Mouse (Mus musculus): ENCODE measurements at regions not wholly inside any gene's neighbourhood (a gene's known extent, or its start where the extent isn't known, plus 50 kb on each side); places are given as distances from the start of the nearest gene placed in this dataset.
"Not testable (repeated sequence)": the region's sequence is repeated elsewhere in the genome, so short reads cannot be mapped to it uniquely, and the experiment has no call there.

DNA sequence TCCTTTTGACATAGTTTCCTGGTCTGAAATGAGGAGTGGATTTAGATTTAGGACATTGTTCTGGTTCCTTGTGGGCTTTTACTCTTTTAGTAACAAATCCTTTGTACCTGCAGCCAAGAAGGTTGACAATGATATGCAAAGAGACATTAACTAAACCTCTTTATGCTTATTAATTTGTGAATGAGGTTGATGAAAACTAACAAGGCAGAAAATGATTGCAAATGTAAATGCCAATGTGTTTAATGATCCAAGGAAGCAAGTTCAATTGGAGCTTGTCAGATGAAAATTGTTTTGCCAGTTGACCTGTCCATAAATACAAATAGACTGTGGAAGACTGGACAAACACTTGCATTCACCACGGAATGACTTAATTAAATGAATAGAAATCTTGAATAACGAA lies 751.6 kb downstream of the Kcna4 start:
- TF ChIP-seq MAFK (IDR thresholded peaks at IDR 0.05; ENCODE audit: borderline replicate concordance, low read depth, low read length), result no peak
- Histone ChIP-seq H3K27ac (ENCODE audit: control insufficient read depth, low read depth, low read length) (no peak overlapping the region), H3K4me1 (ENCODE audit: control insufficient read depth in 1 of 2, insufficient read depth in 2 of 2, low read length in 2 of 2) (no peaks in the 10 kb centered on the region), H3K36me3 (ENCODE audit: control insufficient read depth in 1 of 2, insufficient read depth in 2 of 2, low read length in 2 of 2) (no peaks in the 10 kb centered on the region), H3K79me2 (ENCODE audit: control insufficient read depth, insufficient read depth, low read length, poor library complexity) (no peaks in the 10 kb centered on the region), H3K9me3 (replicated peaks; ENCODE audit: insufficient read depth, low read length) (no peaks in the 10 kb centered on the region), H3K27me3 (ENCODE audit: control insufficient read depth in 1 of 2, insufficient read depth in 2 of 2, low read length in 2 of 2) (no peaks in the 10 kb centered on the region), H3K9ac (ENCODE audit: control insufficient read depth, low read depth, low read length, poor library complexity, severe bottlenecking) (no peak overlapping the region), H3K4me3 (ENCODE audit: control insufficient read depth in 1 of 2, insufficient read depth in 1 of 2, low read depth in 2 of 2, low read length in 2 of 2) (no peak overlapping the region)
- no peak for DNase-seq (ENCODE audit: low read depth, low spot score)

DNA sequence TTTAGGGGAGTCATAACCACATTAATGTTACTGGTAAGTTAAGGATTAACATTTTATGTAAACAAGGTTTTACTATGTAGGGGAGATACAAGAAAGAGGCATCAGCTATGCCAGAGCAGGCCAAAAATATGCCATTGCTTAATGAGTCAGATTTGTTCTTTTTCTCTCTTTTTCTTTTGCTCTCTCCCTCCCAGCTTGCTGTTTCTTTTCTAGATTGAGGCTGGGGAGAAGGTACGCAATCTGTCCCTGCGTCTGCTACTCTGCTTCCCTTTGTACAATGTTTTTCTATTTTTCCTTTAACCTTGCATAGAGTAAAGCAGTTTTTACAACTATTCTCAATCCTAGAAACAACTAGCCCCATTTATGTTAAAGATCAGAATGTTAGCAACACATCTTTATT lies 754.4 kb downstream of the Kcna4 start:
- H3K27ac ChIP-seq (ENCODE audit: control insufficient read depth, low read depth, low read length), result no peak overlapping the region
- DNase-seq (ENCODE audit: low read depth, low spot score), result no peak

DNA sequence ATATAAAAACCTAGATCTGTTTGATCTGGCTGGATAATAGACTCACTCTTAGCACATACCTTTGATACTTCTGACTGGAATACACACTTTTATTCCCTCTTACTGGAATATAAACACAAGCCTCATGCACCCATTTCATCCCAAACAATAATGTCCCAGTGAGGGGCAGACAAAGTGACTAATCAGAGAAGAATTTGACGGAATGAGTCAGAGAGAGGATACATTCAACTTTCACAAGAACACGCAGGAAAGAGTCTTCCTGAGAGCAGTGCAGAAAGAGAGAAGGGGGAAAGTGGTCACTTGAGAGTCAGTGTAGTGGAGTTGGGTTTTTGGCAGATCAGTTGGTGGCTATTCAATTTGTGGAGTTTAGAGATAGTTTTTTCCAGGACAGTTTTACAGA lies 755.6 kb downstream of the Kcna4 start:
- no peaks in the 10 kb centered on the region for H3K79me2 ChIP-seq (ENCODE audit: control insufficient read depth, insufficient read depth, low read length, poor library complexity)
- TF ChIP-seq BHLHE40 (IDR thresholded peaks at IDR 0.05; ENCODE audit: borderline replicate concordance, low read depth, low read length) (no peak), ZKSCAN1 (IDR thresholded peaks at IDR 0.05; ENCODE audit: low read depth, low read length) (no peak), UBTF (IDR thresholded peaks at IDR 0.05; ENCODE audit: borderline replicate concordance, insufficient read depth, low read depth, low read length) (no peak), TAL1 (IDR thresholded peaks at IDR 0.05; ENCODE audit: low read length) (no peak), MEF2A (IDR thresholded peaks at IDR 0.05; ENCODE audit: extremely low read depth, insufficient replicate concordance, low read depth, low read length, poor library complexity, severe bottlenecking) (no peak), CHD1 (IDR thresholded peaks at IDR 0.05; ENCODE audit: low read depth, low read length) (no peak), ETS1 (IDR thresholded peaks at IDR 0.05; ENCODE audit: low read depth, low read length) (no peak), MYC (IDR thresholded peaks at IDR 0.05; ENCODE audit: low read depth, low read length) (no peak), ELF1 (IDR thresholded peaks at IDR 0.05; ENCODE audit: low read depth, low read length) (no peak), ZMIZ1 (IDR thresholded peaks at IDR 0.05; ENCODE audit: low read depth, low read length) (no peak), EP300 (IDR thresholded peaks at IDR 0.05; ENCODE audit: low read depth in 1 of 2, low read length in 2 of 2) (no peak)
- H3K9ac ChIP-seq (ENCODE audit: control insufficient read depth, low read depth, low read length, poor library complexity, severe bottlenecking), result no peak overlapping the region
- no peaks in the 10 kb centered on the region for H3K9me3 ChIP-seq (replicated peaks; ENCODE audit: insufficient read depth, low read length)
- H3K27me3 ChIP-seq (ENCODE audit: control insufficient read depth in 1 of 2, insufficient read depth in 2 of 2, low read length in 2 of 2), result no peaks in the 10 kb centered on the region
- H3K4me1 ChIP-seq (ENCODE audit: control insufficient read depth in 1 of 2, insufficient read depth in 2 of 2, low read length in 2 of 2), result no peaks in the 10 kb centered on the region
- H3K36me3 ChIP-seq (ENCODE audit: control insufficient read depth in 1 of 2, insufficient read depth in 2 of 2, low read length in 2 of 2), result no peaks in the 10 kb centered on the region
- no peak overlapping the region for H3K4me3 ChIP-seq (ENCODE audit: control insufficient read depth in 1 of 2, insufficient read depth in 1 of 2, low read depth in 2 of 2, low read length in 2 of 2)
- no peak overlapping the region for H3K27ac ChIP-seq (ENCODE audit: control insufficient read depth, low read depth, low read length)
- DNase-seq (ENCODE audit: low read depth, low spot score), result no peak

More for the DNA sequence above, 754.4 kb downstream of the Kcna4 start:
- Histone ChIP-seq H3K36me3 (ENCODE audit: control insufficient read depth in 1 of 2, insufficient read depth in 2 of 2, low read length in 2 of 2) (no peaks in the 10 kb centered on the region), H3K27me3 (ENCODE audit: control insufficient read depth in 1 of 2, insufficient read depth in 2 of 2, low read length in 2 of 2) (no peaks in the 10 kb centered on the region), H3K79me2 (ENCODE audit: control insufficient read depth, insufficient read depth, low read length, poor library complexity) (no peaks in the 10 kb centered on the region), H3K9ac (ENCODE audit: control insufficient read depth, low read depth, low read length, poor library complexity, severe bottlenecking) (no peak overlapping the region), H3K9me3 (replicated peaks; ENCODE audit: insufficient read depth, low read length) (no peaks in the 10 kb centered on the region), H3K4me3 (ENCODE audit: control insufficient read depth in 1 of 2, insufficient read depth in 1 of 2, low read depth in 2 of 2, low read length in 2 of 2) (no peak overlapping the region), H3K4me1 (ENCODE audit: control insufficient read depth in 1 of 2, insufficient read depth in 2 of 2, low read length in 2 of 2) (no peaks in the 10 kb centered on the region)
- no peak for TF ChIP-seq ETS1 (IDR thresholded peaks at IDR 0.05; ENCODE audit: low read depth, low read length)
- TF ChIP-seq NRF1 (IDR thresholded peaks at IDR 0.05; ENCODE audit: insufficient read depth, low read depth, low read length, poor library complexity, severe bottlenecking), result no peak

DNA sequence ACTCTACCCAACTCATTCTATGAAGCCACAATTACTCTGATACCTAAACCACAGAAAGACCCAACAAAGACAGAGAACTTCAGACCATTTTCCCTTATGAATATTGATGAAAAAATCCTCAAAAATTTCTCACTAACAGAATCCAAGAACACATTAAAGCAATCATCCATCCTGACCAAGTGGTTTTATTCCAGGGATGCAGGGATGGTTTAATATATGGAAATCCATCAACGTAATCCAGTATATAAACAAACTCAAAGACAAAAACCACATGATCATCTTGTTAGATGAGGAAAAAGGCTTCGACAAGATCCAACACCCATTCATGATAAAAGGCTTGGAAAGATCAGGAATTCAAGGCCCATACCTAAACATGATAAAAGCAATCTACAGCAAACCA lies 772.3 kb downstream of the Kcna4 start:
- H3K27me3 ChIP-seq (ENCODE audit: control insufficient read depth in 1 of 2, insufficient read depth in 2 of 2, low read length in 2 of 2), result not testable (repeated sequence)

More for the DNA sequence above, 772.3 kb downstream of the Kcna4 start:
- H3K4me1 ChIP-seq (ENCODE audit: control insufficient read depth in 1 of 2, insufficient read depth in 2 of 2, low read length in 2 of 2); DNase-seq (ENCODE audit: low read depth, low spot score); H3K9ac ChIP-seq (ENCODE audit: control insufficient read depth, low read depth, low read length, poor library complexity, severe bottlenecking); H3K79me2 ChIP-seq (ENCODE audit: control insufficient read depth, insufficient read depth, low read length, poor library complexity); H3K27ac ChIP-seq (ENCODE audit: control insufficient read depth, low read depth, low read length); H3K36me3 ChIP-seq (ENCODE audit: control insufficient read depth in 1 of 2, insufficient read depth in 2 of 2, low read length in 2 of 2); H3K4me3 ChIP-seq (ENCODE audit: control insufficient read depth in 1 of 2, insufficient read depth in 1 of 2, low read depth in 2 of 2, low read length in 2 of 2); H3K9me3 ChIP-seq (replicated peaks; ENCODE audit: insufficient read depth, low read length): not testable (repeated sequence)
